Mouse (Mus musculus): ENCODE measurements around the gene Romo1. TPM values are rescaled to one million over a fixed set of nuclear protein-coding genes. Genes with fewer than 3 reads are reported as not detected.

Romo1 gene
- polyA plus RNA-seq, 1 experiment, result 507 TPM

- WGBS, result 98% methylated on average over 2 of the region's 2 CpGs
- Histone ChIP-seq H3K27me3 (replicated peaks; ENCODE audit: control insufficient read depth, insufficient read depth, low read length) (no peaks in the 10 kb centered on the region), H3K27ac (ENCODE audit: insufficient read depth, low read depth, low read length) (no peak overlapping the region), H3K4me1 (ENCODE audit: control insufficient read depth, insufficient read depth, low read length) (peaks cover 6% of the 10 kb centered on the region), H3K36me3 (ENCODE audit: control insufficient read depth, insufficient read depth, low read length) (no peaks in the 10 kb centered on the region), H3K4me3 (ENCODE audit: insufficient read depth, low read depth, low read length) (no peak overlapping the region)
- DNase-seq, result no peak
- TF ChIP-seq POLR2A (IDR thresholded peaks at IDR 0.05; ENCODE audit: low read depth, low read length) (no peak), CTCF (conservative IDR thresholded peaks at IDR 0.05; ENCODE audit: insufficient read depth, insufficient read length, low read depth, low read length) (no peak)
Observed at GRCm38 (mm10) chr2:156191540-156191939, 47.7 kb downstream of the Romo1 start.

DNA sequence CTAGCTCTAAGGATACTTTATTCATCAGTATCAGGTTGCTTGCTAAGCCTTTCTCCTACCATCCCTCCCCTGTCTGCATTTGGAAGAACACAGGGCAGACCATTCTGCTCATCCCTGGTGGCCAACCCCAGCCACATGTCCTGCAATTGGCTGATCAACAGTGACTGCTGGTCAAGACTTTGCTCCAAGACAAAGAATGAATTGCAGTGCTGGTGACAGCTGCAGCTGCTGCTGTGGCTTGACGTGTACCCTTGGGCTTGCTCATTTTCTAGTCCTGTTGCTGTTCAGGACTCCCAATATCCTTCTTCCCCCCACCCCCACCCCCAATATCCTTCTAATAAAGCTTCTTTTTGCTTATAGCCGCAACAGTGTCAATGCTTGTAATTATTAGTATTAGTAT is 48.2 kb downstream of the Romo1 start:
- Histone ChIP-seq H3K4me1 (ENCODE audit: control insufficient read depth, insufficient read depth, low read length) (peaks cover 6% of the 10 kb centered on the region), H3K27ac (ENCODE audit: insufficient read depth, low read depth, low read length) (no peak overlapping the region), H3K27me3 (replicated peaks; ENCODE audit: control insufficient read depth, insufficient read depth, low read length) (no peaks in the 10 kb centered on the region), H3K4me3 (ENCODE audit: insufficient read depth, low read depth, low read length) (no peak overlapping the region), H3K36me3 (ENCODE audit: control insufficient read depth, insufficient read depth, low read length) (no peaks in the 10 kb centered on the region)
- DNase-seq, result no peak
- 91% methylated on average over 2 of the region's 2 CpGs for WGBS
- TF ChIP-seq POLR2A (IDR thresholded peaks at IDR 0.05; ENCODE audit: low read depth, low read length), result no peak
- no peak for TF ChIP-seq CTCF (conservative IDR thresholded peaks at IDR 0.05; ENCODE audit: insufficient read depth, insufficient read length, low read depth, low read length)

DNA sequence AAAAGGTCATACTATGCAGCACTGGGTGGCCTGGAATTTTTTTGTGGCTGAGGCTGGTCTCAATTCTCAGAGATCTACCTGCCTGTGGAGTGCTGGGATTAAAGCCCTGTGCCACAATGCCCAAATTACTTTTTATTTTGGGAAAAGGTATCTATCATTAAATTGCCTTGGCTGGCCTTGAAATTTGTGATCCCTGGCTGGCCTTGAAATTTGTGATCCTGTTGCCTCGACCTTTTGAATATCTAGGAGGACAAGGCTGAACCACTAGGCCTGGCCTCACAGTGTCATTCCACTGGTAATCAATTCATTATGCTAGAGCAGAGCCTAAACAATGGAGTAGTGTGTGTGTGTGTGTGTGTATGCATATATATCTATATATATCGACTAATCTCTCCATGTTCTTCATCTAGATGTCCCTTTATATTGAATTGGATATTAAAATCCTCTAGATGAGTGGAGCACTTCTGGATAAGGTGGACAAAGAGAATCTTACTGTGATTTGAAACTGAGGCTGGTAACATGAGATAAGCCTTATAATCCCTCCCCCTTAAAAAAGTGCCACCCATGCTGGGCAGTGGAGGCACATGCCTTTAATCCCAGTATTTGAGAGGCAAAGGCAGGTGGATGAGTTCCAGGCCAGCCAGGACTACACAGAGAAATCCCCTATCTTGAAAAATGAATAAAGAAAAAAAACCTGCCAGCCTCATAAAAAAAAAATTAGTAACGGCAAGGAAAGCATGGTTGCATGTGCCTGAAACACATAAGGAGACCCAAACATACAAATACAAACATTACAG is 49.4 kb downstream of the Romo1 start:
- 84% methylated on average over 3 of the region's 3 CpGs for WGBS
- peaks cover 9% of the 10 kb centered on the region for H3K4me1 ChIP-seq (ENCODE audit: control insufficient read depth, insufficient read depth, low read length)
- TF ChIP-seq CTCF (conservative IDR thresholded peaks at IDR 0.05; ENCODE audit: insufficient read depth, insufficient read length, low read depth, low read length) (no peak), POLR2A (IDR thresholded peaks at IDR 0.05; ENCODE audit: low read depth, low read length) (no peak)
- no peaks in the 10 kb centered on the region for H3K36me3 ChIP-seq (ENCODE audit: control insufficient read depth, insufficient read depth, low read length)
- no peak overlapping the region for H3K27ac ChIP-seq (ENCODE audit: insufficient read depth, low read depth, low read length)
- no peaks in the 10 kb centered on the region for H3K27me3 ChIP-seq (replicated peaks; ENCODE audit: control insufficient read depth, insufficient read depth, low read length)
- H3K4me3 ChIP-seq (ENCODE audit: insufficient read depth, low read depth, low read length), result no peak overlapping the region
- no peak for DNase-seq

DNA sequence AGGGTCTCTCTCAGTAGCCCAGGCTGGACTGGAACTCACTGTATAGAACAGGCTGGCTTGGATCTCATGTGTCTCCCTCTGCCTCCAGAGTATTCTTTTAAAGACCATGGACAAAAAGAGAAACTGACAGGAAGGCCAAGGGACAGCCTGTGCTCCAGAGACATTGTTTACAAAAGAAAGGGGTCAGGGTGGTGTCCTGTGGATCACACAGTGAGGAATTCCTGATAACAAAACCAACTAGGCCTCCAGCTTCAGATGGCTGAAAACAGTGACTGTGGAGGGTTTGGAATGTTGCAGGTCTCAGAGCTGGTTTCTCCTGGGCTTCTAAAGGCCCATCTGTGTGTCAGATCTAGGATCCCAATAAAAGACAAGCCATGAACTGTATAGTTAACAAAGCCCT is 50.7 kb downstream of the Romo1 start:
- TF ChIP-seq POLR2A (IDR thresholded peaks at IDR 0.05; ENCODE audit: low read depth, low read length) (no peak), CTCF (conservative IDR thresholded peaks at IDR 0.05; ENCODE audit: insufficient read depth, insufficient read length, low read depth, low read length) (no peak)
- H3K4me1 ChIP-seq (ENCODE audit: control insufficient read depth, insufficient read depth, low read length), result peaks cover 18% of the 10 kb centered on the region
- H3K27me3 ChIP-seq (replicated peaks; ENCODE audit: control insufficient read depth, insufficient read depth, low read length), result no peaks in the 10 kb centered on the region
- no peaks in the 10 kb centered on the region for H3K36me3 ChIP-seq (ENCODE audit: control insufficient read depth, insufficient read depth, low read length)
- peak overlapping the region; percentile 50; the same call in 1 of the 2 replicates for H3K27ac ChIP-seq (ENCODE audit: insufficient read depth, low read depth, low read length)
- H3K4me3 ChIP-seq (ENCODE audit: insufficient read depth, low read depth, low read length), result no peak overlapping the region
- peak; percentile 56 for DNase-seq

Other genes with a start within 250 kb of the Romo1 start
- gene Uqcc1, start 213.7 kb upstream of the Romo1 start, polyA plus RNA-seq (2012; rRNA removed), result 64.1 and 74.9 TPM in 2 replicates
- gene Gm15557, start 203.3 kb upstream of the Romo1 start, polyA plus RNA-seq (2012; rRNA removed), result not detected in 2 replicates
- gene Gdf5, start 198.7 kb upstream of the Romo1 start, polyA plus RNA-seq (2012; rRNA removed), result 0.29 and 0.41 TPM in 2 replicates
- 6.6 and 6.9 TPM in 2 replicates for gene Cep250, start 187.6 kb upstream of the Romo1 start, polyA plus RNA-seq (2012; rRNA removed)
- 2.6 and 2.9 TPM in 2 replicates for gene 6430550D23Rik, start 136.1 kb upstream of the Romo1 start, polyA plus RNA-seq (2012; rRNA removed)
- 327 and 345 TPM in 2 replicates for gene Ergic3, start 136.0 kb upstream of the Romo1 start, polyA plus RNA-seq (2012; rRNA removed)
- 0.38 and 0.67 TPM in 2 replicates for gene Fer1l4, start 91.1 kb upstream of the Romo1 start, polyA plus RNA-seq (2012; rRNA removed)
- 3.3 and 3.6 TPM in 2 replicates for gene Spag4, start 78.9 kb upstream of the Romo1 start, polyA plus RNA-seq (2012; rRNA removed)
- 57.2 and 72.4 TPM in 2 replicates for gene Cpne1, start 32.1 kb upstream of the Romo1 start, polyA plus RNA-seq (2012; rRNA removed)
- 13.2 and 14.8 TPM in 2 replicates for gene Rbm12, start 32.1 kb upstream of the Romo1 start, polyA plus RNA-seq (2012; rRNA removed)
- gene Gm28036, start 16.9 kb upstream of the Romo1 start, polyA plus RNA-seq (2012; rRNA removed), result 1.9 and 2.6 TPM in 2 replicates
- 112 and 138 TPM in 2 replicates for gene Nfs1, start 147 bp downstream of the Romo1 start, polyA plus RNA-seq (2012; rRNA removed)
- gene Rbm39, start 36.2 kb downstream of the Romo1 start, polyA plus RNA-seq (2012; rRNA removed), result 31.1 and 39.3 TPM in 2 replicates
- gene Phf20, start 52.4 kb downstream of the Romo1 start, polyA plus RNA-seq (2012; rRNA removed), result 14.6 and 16.3 TPM in 2 replicates
- gene Cnbd2, start 168.3 kb downstream of the Romo1 start, polyA plus RNA-seq (2012; rRNA removed), result 2.5 and 2.8 TPM in 2 replicates
- 154 and 230 TPM in 2 replicates for gene Scand1, start 168.7 kb downstream of the Romo1 start, polyA plus RNA-seq (2012; rRNA removed)

All from kidney, adult 2 months (tissue).